Mouse (Mus musculus) left cerebral cortex, adult 2 months (tissue): ENCODE measurements around the gene Igsf9. TPM values are rescaled to one million over a fixed set of nuclear protein-coding genes. Genes with fewer than 3 reads are reported as not detected.
A peak's percentile ranks its signal among the peaks of the same experiment; 100 is the strongest.

Experiments used
- DNase-seq, 2 experiments: peaks; one replicate each; pipeline ENCODE4 v3.0.0; 2021 to 2022; ENCODE audit warnings: low spot score in 2 of 2, mixed read lengths in 1 of 2; ENCODE audit errors: extremely low spot score in 1 of 2
- H3K27ac ChIP-seq: fragments of 200-600 bp; 2 replicates; pipeline ENCODE4 v1.8.1; 2022
- H3K4me3 ChIP-seq: fragments of 200-600 bp; 2 replicates; pipeline ENCODE4 v1.8.1; 2022
- CTCF ChIP-seq: fragments of 200-600 bp; IDR thresholded peaks from 2 replicates; pipeline ENCODE4 v1.8.1; 2022; ENCODE audit warnings: antibody characterized with exemption, mild to moderate bottlenecking, moderate library complexity
- intact Hi-C: fragments of 180-260 bp; cut with DNase I; formaldehyde crosslinking; loops from one replicate; pipeline ENCODE4 v1.15.1; 2025
- total RNA-seq, 2 experiments: library from RNA; stranded (reverse); gene quantifications; 2 replicates each; pipeline ENCODE4 v1.2.3; 2021

Gene Igsf9
- total RNA-seq, 2 experiments from 2014 or later, result 12.5 to 12.8 TPM

DNA sequence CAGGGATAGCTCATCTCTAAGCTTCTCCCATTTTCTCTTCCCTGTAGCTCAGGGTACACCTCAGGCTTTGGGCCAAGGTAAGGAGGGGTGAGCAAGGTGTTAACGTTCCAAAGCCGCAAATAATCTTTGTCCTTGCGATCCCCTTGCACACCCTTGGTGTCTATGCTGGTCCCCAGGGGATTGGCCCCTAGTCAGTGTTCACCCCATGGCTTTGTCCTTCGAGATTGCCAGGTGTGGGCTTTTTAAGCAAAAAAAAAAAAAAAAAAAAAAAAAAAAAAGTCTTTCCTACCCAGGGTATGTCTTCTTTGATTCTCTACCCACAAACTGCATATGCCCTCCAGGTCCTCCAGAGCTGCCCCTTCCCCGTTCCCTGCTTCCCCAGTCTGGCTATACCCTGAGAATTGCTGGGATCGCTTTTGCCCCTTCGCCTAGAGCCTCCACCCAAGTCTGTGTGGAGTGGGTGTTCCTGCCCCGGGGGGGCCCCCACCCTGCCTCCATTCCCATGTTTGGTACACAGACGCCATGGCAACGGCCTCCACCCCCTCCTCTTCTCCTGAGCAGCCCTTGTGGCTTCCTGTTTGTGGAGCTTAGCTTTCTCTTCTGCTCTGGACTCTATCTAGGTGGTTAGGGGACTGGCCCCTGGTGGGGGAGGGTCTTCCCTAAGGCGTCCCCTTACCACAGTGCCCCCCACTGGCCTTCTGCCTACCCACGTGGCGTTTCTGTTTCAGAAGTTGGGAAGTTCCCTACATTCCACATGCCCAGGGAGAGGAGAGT lies 20.0 kb downstream of the Igsf9 start:
- Histone ChIP-seq H3K27ac (peak overlapping the region; percentile 30; the same call in 1 of the 2 replicates), H3K4me3 (peak overlapping the region; percentile 46)
- intact Hi-C loops, result no loop called here
- no peak for DNase-seq
- no peak for TF ChIP-seq CTCF

DNA sequence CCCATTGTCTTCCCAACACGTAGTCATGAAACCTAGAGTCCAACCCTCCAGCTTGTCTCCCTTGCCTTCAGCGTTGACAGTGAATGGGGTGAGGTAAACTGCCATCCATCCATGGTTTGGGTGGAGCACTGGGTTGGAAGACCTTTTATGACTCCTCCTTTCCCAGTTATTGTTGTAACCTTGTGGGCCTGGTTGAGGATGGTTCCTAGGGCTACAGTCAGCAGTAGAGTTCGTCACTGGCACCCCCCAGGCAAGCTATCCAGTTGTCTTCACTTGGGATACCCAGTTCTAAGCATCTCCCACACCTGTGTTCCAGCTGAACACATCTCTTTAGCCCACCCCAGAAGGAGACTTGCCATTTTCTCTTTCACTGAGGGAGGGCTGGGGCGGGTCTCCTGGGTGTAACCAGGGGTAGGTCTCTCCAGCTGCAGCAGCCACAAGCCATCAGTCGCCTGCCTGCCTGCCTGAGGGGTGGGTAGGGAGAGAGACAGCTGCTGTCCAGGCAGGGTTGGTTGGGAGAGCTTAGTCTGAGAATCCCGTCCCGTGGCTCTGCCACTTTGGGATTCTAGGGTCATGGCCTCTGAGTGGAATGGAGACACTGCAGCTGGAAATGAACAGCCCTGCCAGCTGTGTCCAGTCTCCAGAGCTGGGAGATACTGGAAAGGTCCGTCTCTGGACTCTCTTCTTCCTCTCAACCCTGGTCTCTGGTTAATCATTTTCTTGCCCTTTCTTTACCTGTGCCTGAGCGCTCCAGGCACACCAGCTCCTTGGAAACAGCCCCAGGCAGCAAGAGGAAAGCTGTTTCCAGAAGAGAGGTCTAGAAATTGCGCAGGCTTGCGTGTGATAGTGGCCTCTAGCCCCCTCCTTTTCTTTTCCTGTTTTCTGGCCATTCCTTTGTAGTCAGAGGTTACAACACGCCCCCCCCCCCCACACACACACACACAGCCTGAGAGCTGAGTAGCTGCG lies 20.8 kb downstream of the Igsf9 start:
- TF ChIP-seq CTCF, result no peak
- Histone ChIP-seq H3K27ac (no peak overlapping the region), H3K4me3 (no peak overlapping the region)
- intact Hi-C loops, result no loop called here
- no peak for DNase-seq

DNA sequence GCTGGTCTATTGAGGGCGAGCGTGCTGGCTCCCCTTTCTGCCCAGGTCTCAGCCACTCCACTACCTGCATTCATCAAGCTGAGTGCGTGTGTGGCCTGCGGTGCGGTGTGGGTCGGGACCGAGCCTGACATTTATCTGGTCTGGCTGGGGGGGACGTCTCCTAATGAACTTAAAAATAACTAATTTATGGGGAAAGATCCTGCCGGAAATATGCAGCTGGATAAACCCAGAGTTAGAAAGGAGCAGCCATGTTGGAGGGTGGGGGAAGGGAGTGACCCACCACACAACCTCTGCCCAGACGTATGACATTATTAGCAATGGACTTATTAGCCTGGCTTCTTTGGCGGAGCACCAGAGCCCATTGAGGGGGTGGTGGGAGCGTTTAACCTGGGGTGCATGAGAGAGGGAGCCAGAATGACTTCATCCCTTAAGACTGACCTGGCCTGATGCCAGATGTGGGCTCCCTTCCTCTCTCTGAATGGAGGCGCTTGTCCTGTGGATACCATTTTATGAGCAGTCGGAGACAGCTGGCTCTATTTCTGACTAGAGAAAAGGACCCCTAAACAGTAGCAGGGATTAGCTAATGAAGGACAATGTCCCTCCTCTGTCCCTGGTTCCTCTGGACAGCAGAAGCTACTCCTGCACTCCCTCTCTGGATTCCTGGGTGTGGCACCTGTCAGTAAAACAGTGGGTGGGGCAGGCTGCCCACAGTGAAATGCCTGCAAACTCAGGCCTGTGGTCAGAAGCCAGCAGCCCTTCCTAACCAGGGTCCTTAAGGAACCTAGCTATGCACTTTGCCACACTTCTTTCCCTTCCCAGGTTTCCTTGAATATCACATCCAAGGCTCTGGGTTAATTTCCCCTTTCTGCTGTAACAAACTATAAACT lies 21.8 kb downstream of the Igsf9 start:
- H3K27ac ChIP-seq, result no peak overlapping the region
- TF ChIP-seq CTCF, result no peak
- DNase-seq, result no peak
- intact Hi-C loops, result no loop called here
- no peak overlapping the region for H3K4me3 ChIP-seq

DNA sequence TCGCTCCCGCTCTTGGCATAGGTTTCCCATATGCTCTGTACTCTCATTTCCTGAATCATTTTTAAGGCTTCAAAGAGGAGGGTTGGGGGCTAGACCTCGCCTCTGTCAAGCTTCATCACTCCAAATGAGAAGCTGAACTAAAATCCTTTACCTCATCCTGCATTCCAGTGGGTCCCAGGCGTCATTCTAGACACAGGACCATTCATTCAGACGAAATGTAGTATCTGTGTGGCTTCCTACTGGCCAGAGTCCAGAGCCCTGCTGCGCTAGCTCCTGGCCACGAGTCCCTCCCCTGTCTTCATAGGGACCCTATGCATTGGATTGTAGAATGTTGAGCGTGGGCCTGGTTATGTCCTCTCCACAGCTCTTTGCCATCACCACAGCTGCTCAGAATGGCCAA lies 23.2 kb downstream of the Igsf9 start:
- H3K27ac ChIP-seq, result no peak overlapping the region
- intact Hi-C loops, result no loop called here
- no peak for DNase-seq
- TF ChIP-seq CTCF, result no peak
- H3K4me3 ChIP-seq, result no peak overlapping the region

GRCm38 (mm10) chr1:172507001-172507400 lies 25.4 kb downstream of the Igsf9 start:
- Histone ChIP-seq H3K4me3 (no peak overlapping the region), H3K27ac (no peak overlapping the region)
- intact Hi-C loops, result no loop called here
- TF ChIP-seq CTCF, result no peak
- DNase-seq, result no peak

DNA sequence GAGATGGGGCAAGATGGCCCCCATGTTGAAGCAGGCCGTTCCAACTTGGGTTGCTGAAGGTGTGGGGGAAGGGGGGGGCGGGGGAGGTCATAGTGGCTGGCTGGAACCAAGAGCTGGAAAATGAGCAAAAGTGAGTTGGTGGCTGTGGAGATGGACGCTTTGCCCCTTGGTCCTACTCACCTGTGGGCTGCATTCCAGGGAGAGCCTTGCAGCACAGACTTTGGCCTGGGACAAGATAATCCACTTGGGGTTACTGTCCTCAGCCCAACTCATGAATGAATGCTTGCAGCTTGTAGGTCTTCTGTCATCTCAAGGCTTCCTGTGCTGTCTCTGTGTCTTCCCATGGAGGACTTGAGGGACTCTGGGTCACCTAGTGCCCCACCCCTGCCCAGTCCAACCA lies 26.1 kb downstream of the Igsf9 start:
- no peak overlapping the region for H3K27ac ChIP-seq
- H3K4me3 ChIP-seq, result no peak overlapping the region
- no peak for TF ChIP-seq CTCF
- intact Hi-C loops, result no loop called here
- DNase-seq, result no peak

- intact Hi-C loops, result no loop called here
These were observed 26.6 kb downstream of the Igsf9 start for GRCm38 (mm10) chr1:172508172-172508571.

GRCm38 (mm10) chr1:172509235-172509634 lies 27.6 kb downstream of the Igsf9 start:
- intact Hi-C loops, result no loop called here
- no peak for TF ChIP-seq CTCF
- Histone ChIP-seq H3K27ac (no peak overlapping the region), H3K4me3 (no peak overlapping the region)
- no peak for DNase-seq

More at GRCm38 (mm10) chr1:172508172-172508571, 26.6 kb downstream of the Igsf9 start:
- DNase-seq, result no peak
- H3K4me3 ChIP-seq, result no peak overlapping the region
- no peak overlapping the region for H3K27ac ChIP-seq
- TF ChIP-seq CTCF, result no peak

DNA sequence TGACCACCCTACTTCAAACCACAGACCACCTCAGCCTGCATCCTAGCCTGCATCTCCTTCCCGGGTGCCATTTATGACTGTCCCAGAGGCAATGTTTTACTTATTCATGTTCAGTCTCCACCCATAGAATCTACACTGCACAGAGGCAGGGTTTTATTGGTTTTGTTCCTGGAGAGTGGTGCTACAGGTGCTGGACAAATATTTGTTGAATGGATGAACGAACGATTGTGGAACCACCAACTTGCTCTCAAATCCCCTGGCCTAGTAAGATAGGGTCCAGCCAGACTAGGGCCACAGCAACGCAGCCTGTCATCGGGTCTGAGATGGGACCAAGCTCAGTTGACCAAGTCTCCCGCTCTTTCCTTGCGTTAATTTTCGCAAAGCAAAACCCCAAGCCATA lies 28.4 kb downstream of the Igsf9 start:
- intact Hi-C loops, result no loop called here
- no peak overlapping the region for H3K27ac ChIP-seq
- DNase-seq, result no peak
- TF ChIP-seq CTCF, result no peak
- no peak overlapping the region for H3K4me3 ChIP-seq

GRCm38 (mm10) chr1:172510421-172510972 lies 28.9 kb downstream of the Igsf9 start:
- no peak for DNase-seq
- no peak for TF ChIP-seq CTCF

GRCm38 (mm10) chr1:172512962-172513361 lies 31.4 kb downstream of the Igsf9 start:
- intact Hi-C loops, result no loop called here
- H3K4me3 ChIP-seq, result no peak overlapping the region
- TF ChIP-seq CTCF, result peak; percentile 17
- peak overlapping the region; percentile 16; the same call in 1 of the 2 replicates for H3K27ac ChIP-seq
- no peak for DNase-seq

More at GRCm38 (mm10) chr1:172510421-172510972, 28.9 kb downstream of the Igsf9 start:
- no peak overlapping the region for H3K27ac ChIP-seq
- intact Hi-C loops, result no loop called here
- H3K4me3 ChIP-seq, result no peak overlapping the region
